Mouse (Mus musculus) forebrain, embryonic 16.5 days (tissue): ENCODE results near the gene Smarcad1. TPM values are rescaled to one million over a fixed set of nuclear protein-coding genes. Genes with fewer than 3 reads are reported as not detected.
A peak's percentile ranks its signal among the peaks of the same experiment; 100 is the strongest.
"Not testable (repeated sequence)": the region's sequence is repeated elsewhere in the genome, so short reads cannot be mapped to it uniquely, and the experiment has no call there.

Source experiments
- ATAC-seq: fragments of 200-750 bp; cut with Nextera tagmentation; 2 replicates; pipeline ENCODE4 v1.8.0; 2017; ENCODE audit warnings: mild to moderate bottlenecking, moderate library complexity
- H3K27ac ChIP-seq: fragments of 300-500 bp; sonication (generic); 2 replicates; pipeline ENCODE4 v1.5.1; 2014; ENCODE audit warnings: low read length, control low read depth
- H3K27me3 ChIP-seq: fragments of 300-500 bp; sonication (generic); replicated peaks from 2 replicates; pipeline ENCODE4 v1.6.1; 2014; ENCODE audit warnings: low read length; ENCODE audit not compliant: control insufficient read depth, insufficient read depth
- H3K36me3 ChIP-seq: fragments of 300-500 bp; sonication (generic); 2 replicates; pipeline ENCODE4 v1.6.1; 2014; ENCODE audit not compliant: control insufficient read depth, insufficient read depth
- H3K4me1 ChIP-seq: fragments of 300-500 bp; sonication (generic); replicated peaks from 2 replicates; pipeline ENCODE4 v1.6.1; 2014; ENCODE audit warnings: low read length; ENCODE audit not compliant: control insufficient read depth, insufficient read depth
- H3K4me2 ChIP-seq: fragments of 300-500 bp; sonication (generic); 2 replicates; pipeline ENCODE4 v1.6.1; 2014; ENCODE audit warnings: mild to moderate bottlenecking, low read length, control low read depth
- H3K4me3 ChIP-seq: fragments of 300-500 bp; sonication (generic); replicated peaks from 2 replicates; pipeline ENCODE4 v1.5.1; 2014; ENCODE audit warnings: mild to moderate bottlenecking, low read length, control low read depth
- H3K9ac ChIP-seq: fragments of 300-500 bp; sonication (generic); replicated peaks from 2 replicates; pipeline ENCODE4 v1.6.1; 2014; ENCODE audit warnings: low read depth, low read length, control low read depth
- H3K9me3 ChIP-seq: fragments of 300-500 bp; sonication (generic); 2 replicates; pipeline ENCODE4 v1.6.1; 2016; ENCODE audit warnings: low read length; ENCODE audit not compliant: control insufficient read depth
- WGBS: fragments of 180-500 bp; shearing (Covaris S2); extraction: QIAGEN DNeasy Blood & Tissue Kit; methylation state at CpG from one replicate; pipeline ENCODE4 v1.1.7; 2014; 5-methylcytosine and 5-hydroxymethylcytosine counted together
- polyA plus RNA-seq: library from polyadenylated mRNA; unstranded; fragments of >200 nt; fragmentation: Nextera tagmentation; extraction: Ambion mirVana; gene quantifications from 2 replicates; pipeline ENCODE4 v1.2.1, GENCODE M21; 2015

Smarcad1 gene
- polyA plus RNA-seq, 1 experiment from 2014 or later: 92.0 TPM

DNA sequence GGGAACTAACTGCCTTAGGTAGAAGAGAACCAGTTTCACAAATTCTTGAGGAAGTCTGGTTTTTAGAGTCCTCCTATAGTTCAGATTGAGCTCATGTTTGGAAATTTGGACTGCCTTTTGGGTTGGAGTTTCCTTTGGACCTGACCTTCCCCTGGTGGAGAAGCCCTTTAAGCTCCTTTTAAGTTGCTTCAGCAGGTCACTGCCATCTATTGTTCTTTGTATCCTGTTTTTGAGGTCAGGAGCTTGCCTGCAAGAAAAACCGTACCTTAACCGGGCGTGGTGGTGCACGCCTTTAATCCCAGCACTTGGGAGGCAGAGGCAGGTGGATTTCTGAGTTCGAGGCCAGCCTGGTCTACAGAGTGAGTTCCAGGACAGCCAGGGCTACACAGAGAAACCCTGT is 23.4 kb upstream of the Smarcad1 start:
- H3K4me2 ChIP-seq, H3K9me3 ChIP-seq, ATAC-seq, H3K9ac ChIP-seq, H3K27ac ChIP-seq, H3K4me1 ChIP-seq, H3K27me3 ChIP-seq, H3K36me3 ChIP-seq, H3K4me3 ChIP-seq: not testable (repeated sequence)
- WGBS: 94% methylated on average over 5 of the region's 5 CpGs

DNA sequence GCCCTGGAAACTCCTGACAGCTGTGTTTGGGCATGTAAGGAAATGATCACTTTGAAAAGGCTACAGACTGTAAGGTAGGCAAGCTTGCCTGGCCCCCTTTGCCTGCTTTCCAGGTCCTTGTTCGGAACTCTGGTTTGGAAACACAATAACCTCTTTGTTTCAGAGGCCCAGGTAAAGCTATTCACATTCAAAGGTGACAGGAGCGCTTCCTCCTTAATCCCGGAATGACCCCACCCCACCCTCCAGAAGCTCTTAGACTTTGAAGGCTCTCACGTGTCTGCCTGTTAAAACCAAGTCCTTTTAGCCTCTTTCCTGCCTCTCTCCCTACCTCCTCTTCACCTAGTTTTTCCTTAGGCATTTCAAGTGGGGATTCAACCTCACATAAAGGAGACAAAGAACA is 20.5 kb upstream of the Smarcad1 start:
- Histone ChIP-seq H3K36me3 (no peaks in the 10 kb centered on the region), H3K27me3 (no peaks in the 10 kb centered on the region), H3K9me3 (no peaks in the 10 kb centered on the region), H3K4me2 (no peak overlapping the region), H3K4me3 (no peak overlapping the region), H3K9ac (no peak overlapping the region), H3K4me1 (no peaks in the 10 kb centered on the region), H3K27ac (no peak overlapping the region)
- WGBS: 15% methylated on average over 4 of the region's 4 CpGs
- no peak for ATAC-seq

DNA sequence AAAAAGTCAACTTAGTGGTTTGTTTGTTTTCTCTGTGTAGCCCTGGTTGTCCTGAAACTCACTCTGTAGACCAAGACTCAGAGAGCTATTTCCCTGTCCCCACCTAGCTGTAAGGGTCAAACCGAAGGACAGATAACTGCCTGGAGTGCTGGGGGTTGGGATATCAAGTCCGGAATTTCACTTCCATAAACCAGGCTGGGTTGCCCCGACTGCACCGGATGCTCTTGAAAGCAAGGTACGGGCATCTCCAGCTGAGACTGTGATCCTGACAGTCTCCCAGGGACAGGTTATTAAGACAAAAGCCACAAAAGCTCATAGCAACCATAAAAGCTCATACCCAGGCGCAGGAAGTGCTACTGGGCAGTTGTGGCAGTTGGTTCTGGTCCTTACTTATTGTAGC is 19.3 kb upstream of the Smarcad1 start:
- Histone ChIP-seq H3K27ac (no peak overlapping the region), H3K9me3 (no peaks in the 10 kb centered on the region), H3K27me3 (no peaks in the 10 kb centered on the region), H3K4me1 (no peaks in the 10 kb centered on the region), H3K9ac (no peak overlapping the region), H3K4me2 (no peak overlapping the region), H3K4me3 (no peak overlapping the region), H3K36me3 (no peaks in the 10 kb centered on the region)
- 87% methylated on average over 6 of the region's 6 CpGs for WGBS
- ATAC-seq: no peak

DNA sequence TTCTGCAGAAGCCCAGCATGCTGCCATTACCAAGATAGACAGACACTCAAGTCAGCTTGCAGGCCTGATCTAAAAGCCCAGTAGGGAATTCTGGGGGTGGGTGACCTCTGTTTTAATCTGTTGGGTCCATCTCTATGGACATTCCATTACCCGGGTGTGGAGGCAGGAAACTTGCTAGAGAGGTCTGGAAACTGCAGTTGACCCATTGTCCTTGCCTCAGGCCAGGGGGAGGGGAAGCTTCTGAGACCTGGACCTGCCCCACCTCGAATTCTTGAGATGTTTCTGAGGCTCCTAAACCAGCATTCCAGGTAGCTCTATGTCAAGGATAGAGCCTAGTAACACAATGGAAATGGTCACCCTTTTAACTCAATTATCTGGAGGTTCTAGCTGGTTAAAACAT is 17.7 kb upstream of the Smarcad1 start:
- 54% methylated on average over 2 of the region's 2 CpGs for WGBS

DNA sequence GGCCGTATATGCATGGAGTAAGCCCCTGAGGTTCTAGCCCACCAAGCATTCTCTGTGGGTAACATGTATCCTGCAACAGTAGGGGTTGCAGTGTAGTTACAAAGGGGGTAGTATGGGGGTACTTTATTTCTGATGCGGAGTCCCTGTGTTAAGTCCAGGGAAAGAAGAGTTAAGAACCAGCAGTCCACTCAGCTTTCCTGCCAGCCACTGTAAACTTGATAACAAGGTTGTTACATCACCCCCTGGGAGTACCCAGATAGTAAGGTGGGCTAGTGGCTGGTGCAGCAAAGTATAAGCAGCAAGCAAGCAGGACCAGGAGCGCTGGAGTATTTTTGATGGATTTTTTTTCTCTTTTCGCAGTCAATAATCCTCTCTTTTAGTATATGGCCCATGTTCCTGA is 17.3 kb upstream of the Smarcad1 start:
- H3K27ac ChIP-seq: no peak overlapping the region
- no peak overlapping the region for H3K4me3 ChIP-seq
- 95% methylated on average over 4 of the region's 4 CpGs for WGBS
- H3K27me3 ChIP-seq: no peaks in the 10 kb centered on the region
- ATAC-seq: no peak
- no peaks in the 10 kb centered on the region for H3K4me1 ChIP-seq
- no peak overlapping the region for H3K4me2 ChIP-seq
- H3K9ac ChIP-seq: no peak overlapping the region
- no peaks in the 10 kb centered on the region for H3K9me3 ChIP-seq
- H3K36me3 ChIP-seq: no peaks in the 10 kb centered on the region

More for the DNA sequence above, 17.7 kb upstream of the Smarcad1 start:
- H3K9ac ChIP-seq: no peak overlapping the region
- H3K36me3 ChIP-seq: no peaks in the 10 kb centered on the region
- no peaks in the 10 kb centered on the region for H3K4me1 ChIP-seq
- no peak overlapping the region for H3K4me3 ChIP-seq
- no peaks in the 10 kb centered on the region for H3K27me3 ChIP-seq
- no peak overlapping the region for H3K27ac ChIP-seq
- no peak for ATAC-seq
- H3K9me3 ChIP-seq: no peaks in the 10 kb centered on the region
- no peak overlapping the region for H3K4me2 ChIP-seq

DNA sequence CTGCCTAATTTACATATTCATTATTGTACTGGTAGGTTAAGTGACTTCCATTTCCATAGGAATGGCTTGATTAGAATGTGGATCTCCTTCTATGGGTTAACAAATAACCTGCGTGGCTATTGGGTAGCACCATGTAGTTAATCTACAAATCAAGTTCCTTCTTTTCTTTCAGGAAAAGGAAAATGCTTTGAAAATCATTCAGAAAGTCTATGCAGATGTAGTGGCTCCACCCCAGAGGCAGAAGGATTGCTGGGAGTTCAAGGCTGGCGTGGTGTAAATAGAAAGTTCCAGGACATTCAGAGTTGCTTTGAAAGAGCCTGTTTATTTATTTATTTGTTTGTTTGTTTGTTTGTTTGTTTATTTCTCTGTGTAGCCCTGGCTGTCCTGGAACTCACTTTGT is 7.7 kb upstream of the Smarcad1 start:
- Histone ChIP-seq H3K4me3 (no peak overlapping the region), H3K9me3 (no peaks in the 10 kb centered on the region), H3K4me1 (no peaks in the 10 kb centered on the region), H3K9ac (no peak overlapping the region), H3K27me3 (no peaks in the 10 kb centered on the region), H3K4me2 (no peak overlapping the region), H3K27ac (no peak overlapping the region), H3K36me3 (no peaks in the 10 kb centered on the region)
- 85% methylated on average over 2 of the region's 2 CpGs for WGBS
- no peak for ATAC-seq

DNA sequence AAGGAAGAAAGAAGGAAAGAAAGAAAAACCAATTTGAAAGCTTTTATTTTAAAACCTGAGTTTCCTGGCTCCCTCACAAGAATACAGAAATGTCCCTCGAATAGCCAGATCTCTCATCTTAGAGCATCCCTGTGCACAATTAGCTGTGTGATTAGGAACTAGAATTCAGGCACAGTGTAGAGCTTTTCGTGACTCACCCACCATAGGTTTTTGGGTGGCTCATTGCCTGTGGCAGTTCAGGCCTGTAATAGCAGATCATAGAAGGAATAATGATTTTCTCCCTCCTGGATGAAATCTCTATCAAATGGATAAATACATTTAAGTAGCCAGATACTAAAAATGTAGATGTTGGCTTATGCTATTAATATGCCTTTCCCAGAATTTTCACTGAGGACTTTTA is 6.9 kb upstream of the Smarcad1 start:
- H3K4me2 ChIP-seq: no peak overlapping the region
- no peak overlapping the region for H3K27ac ChIP-seq
- H3K9ac ChIP-seq: no peak overlapping the region
- no peak overlapping the region for H3K4me3 ChIP-seq
- no peaks in the 10 kb centered on the region for H3K9me3 ChIP-seq
- WGBS: 87% methylated on average over 2 of the region's 2 CpGs
- H3K36me3 ChIP-seq: no peaks in the 10 kb centered on the region
- H3K27me3 ChIP-seq: no peaks in the 10 kb centered on the region
- ATAC-seq: no peak
- H3K4me1 ChIP-seq: no peaks in the 10 kb centered on the region

DNA sequence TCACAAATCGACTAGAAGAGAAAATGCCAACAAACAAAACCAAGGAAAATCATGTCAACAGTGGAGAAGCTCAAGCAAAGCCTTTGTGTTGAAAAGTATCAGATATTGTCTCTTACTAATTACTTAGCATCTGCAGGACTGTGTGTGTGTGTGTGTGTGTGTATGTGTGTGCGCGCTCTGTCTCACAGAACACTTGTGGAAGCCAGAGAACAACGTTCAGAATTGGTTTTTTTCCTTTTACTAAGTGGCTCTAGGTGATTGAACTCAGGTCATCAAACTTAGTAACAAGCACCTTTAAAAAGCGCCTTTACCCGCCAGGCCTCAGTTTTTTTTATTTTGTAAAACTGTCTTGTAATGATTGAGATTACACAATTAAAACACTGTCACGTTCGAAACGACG is 451 bp upstream of the Smarcad1 start:
- peak; percentile 29 for ATAC-seq
- Histone ChIP-seq H3K27me3 (no peaks in the 10 kb centered on the region), H3K4me3 (peak overlapping the region; percentile 87), H3K9ac (peak overlapping the region; percentile 99), H3K4me2 (peak overlapping the region; percentile 50), H3K9me3 (no peaks in the 10 kb centered on the region), H3K27ac (peak overlapping the region; percentile 99), H3K4me1 (peaks cover 12% of the 10 kb centered on the region), H3K36me3 (peaks cover 24% of the 10 kb centered on the region)
- 28% methylated on average over 10 of the region's 10 CpGs for WGBS

DNA sequence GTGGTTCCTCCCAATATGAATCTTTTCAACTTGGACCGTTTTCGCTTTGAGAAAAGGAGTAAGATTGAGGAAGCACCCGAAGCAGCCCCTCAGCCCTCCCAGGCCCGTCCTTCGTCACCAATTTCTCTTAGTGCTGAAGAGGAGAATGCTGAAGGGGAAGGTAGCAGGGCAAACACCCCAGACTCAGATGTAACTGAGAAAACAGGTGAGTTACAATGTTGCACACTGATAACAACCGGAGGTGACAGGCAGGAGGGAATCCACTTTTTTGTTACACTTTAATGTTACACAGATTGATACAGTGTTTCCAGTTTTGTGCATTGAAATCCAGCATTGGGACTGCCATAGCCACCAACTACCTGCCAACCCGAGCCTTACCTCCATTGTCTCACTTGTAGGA is 858 bp downstream of the Smarcad1 start:
- peak overlapping the region; percentile 99 for H3K27ac ChIP-seq
- 6% methylated on average over 7 of the region's 7 CpGs for WGBS
- H3K4me3 ChIP-seq: peak overlapping the region; percentile 87
- no peaks in the 10 kb centered on the region for H3K27me3 ChIP-seq
- peaks cover 26% of the 10 kb centered on the region for H3K36me3 ChIP-seq
- no peak for ATAC-seq
- H3K4me1 ChIP-seq: peaks cover 12% of the 10 kb centered on the region
- peak overlapping the region; percentile 95 for H3K4me2 ChIP-seq
- H3K9ac ChIP-seq: peak overlapping the region; percentile 99
- H3K9me3 ChIP-seq: no peaks in the 10 kb centered on the region

DNA sequence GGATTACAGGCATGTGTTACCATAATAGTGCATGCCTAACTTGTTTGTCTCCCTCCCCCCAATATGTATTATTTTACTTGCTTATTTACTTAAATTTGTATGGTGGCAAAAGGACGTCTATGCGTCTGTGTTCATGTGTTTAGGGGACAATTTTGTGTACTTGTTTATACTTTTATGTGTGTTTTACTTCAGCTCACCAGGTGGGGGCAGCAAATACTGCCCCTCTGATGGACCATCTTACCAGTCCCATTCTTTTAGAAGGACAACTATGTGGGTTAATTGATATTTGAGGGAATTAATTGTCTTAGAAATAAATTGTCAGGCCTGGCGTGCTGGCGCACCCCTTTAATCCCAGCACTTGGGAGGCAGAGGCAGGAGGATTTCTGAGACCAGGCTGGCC is 6.7 kb downstream of the Smarcad1 start:
- H3K9ac ChIP-seq: no peak overlapping the region
- H3K36me3 ChIP-seq: peaks cover 53% of the 10 kb centered on the region
- no peak overlapping the region for H3K4me2 ChIP-seq
- H3K27ac ChIP-seq: no peak overlapping the region
- H3K4me1 ChIP-seq: peaks cover 2% of the 10 kb centered on the region
- ATAC-seq: no peak
- no peaks in the 10 kb centered on the region for H3K27me3 ChIP-seq
- H3K4me3 ChIP-seq: no peak overlapping the region
- WGBS: 95% methylated on average over 4 of the region's 4 CpGs
- H3K9me3 ChIP-seq: no peaks in the 10 kb centered on the region
